Mouse (Mus musculus) inflammation-experienced regulatory T-cells, adult 6 months (primary cell): Measurements from ENCODE around the gene Them4. TPM values are rescaled to one million over a fixed set of nuclear protein-coding genes. Genes with fewer than 3 reads are reported as not detected.

Experiments
- ATAC-seq: one replicate; pipeline ENCODE4 v1.8.0; 2017
- polyA plus RNA-seq, 3 experiments: library from polyadenylated mRNA; unstranded; fragments of 100-300 nt; shearing (Covaris generic); gene quantifications; one replicate each; pipeline ENCODE4 v1.2.1; 2017

Them4 gene
- polyA plus RNA-seq, 3 experiments from 2014 or later: 7.0 to 10.7 (median 9.0) TPM

- ATAC-seq: no peak
Observed at GRCm38 (mm10) chr3:94369709-94370108, 59.8 kb downstream of the Them4 start.

- no peak for ATAC-seq
Observed at GRCm38 (mm10) chr3:94371637-94372036, 61.7 kb downstream of the Them4 start.

GRCm38 (mm10) chr3:94372038-94372437, 62.1 kb downstream of the Them4 start:
- ATAC-seq: no peak

GRCm38 (mm10) chr3:94372641-94373040, 62.8 kb downstream of the Them4 start, which contains the start of gene Rorc:
TSS of gene Rorc (plus strand) at chr3:94372794.
- ATAC-seq: no peak

DNA sequence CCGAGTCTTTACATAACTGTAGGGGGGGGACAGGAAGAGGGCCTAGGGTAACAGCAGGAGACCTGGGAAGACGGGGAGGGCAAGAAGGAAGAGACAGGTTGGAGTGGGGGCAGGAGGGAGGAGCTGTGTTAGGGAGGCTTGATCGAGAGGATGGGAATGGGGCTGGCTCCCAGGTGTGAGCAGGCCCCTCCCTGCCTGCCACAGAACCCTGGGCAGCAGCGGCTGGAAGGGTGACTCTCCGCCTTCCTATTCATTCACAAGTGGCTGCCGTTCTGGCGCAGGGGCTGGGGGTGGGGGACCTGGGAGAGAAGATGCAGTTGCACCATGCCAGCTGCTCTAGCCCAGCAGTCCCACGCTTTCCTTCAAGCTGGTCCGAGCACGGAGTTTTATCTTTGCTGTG, 63.2 kb downstream of the Them4 start:
- no peak for ATAC-seq

DNA sequence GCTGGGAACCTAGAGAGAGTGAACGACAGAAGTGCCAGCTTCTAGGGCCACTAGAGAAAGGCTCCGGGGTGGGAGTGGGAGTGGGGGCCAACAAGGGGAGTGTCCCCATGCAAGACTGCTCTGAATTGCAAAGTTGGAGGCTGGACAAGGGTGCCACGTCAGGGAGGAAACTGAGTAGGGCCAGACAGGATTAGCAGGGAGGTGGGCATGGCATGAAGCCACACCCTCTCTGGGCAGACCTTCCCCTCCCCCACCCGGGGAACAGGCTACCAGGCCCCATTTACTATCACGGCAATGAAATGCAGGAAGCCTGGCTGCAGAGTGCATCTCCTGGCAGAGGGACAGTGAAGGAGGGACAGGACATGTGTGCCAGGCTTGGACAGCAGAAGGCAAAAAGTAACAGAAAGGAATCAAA, 63.7 kb downstream of the Them4 start:
- no peak for ATAC-seq

- no peak for ATAC-seq
Observed at GRCm38 (mm10) chr3:94374636-94375035, 64.7 kb downstream of the Them4 start.

DNA sequence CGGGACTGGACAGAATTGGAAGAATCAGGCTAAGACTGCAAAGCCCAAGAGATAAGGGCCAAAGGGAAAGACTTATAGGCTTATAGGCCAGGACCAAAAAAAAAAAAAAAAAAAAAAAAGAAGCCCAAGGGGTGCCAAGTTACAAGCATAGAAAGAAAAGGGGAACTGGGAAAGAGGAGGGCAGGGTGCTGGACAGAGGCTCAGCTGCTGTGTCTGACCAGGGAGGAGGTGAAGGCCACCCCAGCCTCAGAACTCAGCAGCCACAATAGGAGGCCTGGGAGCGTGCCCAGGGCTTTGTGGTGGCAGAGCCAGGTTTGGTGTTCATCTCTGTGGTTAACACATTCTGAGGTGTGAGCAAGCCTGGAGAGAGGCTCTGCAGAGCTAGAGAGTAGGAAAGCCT, 65.3 kb downstream of the Them4 start:
- no peak for ATAC-seq

DNA sequence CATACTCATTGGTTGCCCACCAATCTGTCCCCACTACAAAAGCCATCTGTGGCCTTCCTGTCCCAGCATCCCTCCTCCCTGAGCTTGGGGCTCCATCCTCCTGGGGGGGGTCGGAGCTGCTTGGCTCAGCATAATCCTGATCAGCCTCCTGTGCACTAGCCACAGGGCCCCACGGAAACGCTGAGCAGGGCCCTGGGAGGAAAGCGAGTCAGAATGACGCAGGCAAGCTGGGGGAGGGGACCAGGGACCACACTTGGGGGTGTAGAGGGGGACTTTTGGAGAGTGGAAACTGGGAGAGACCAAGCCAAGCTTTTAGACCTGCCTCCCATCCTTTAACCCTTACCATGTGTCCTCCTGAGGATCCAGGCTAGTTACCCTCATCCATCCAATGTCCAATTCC, 66.0 kb downstream of the Them4 start:
- no peak for ATAC-seq

- ATAC-seq: peak; percentile 30
Observed at GRCm38 (mm10) chr3:94377028-94377923, 67.4 kb downstream of the Them4 start.

GRCm38 (mm10) chr3:94379831-94380510, 70.1 kb downstream of the Them4 start:
- peak; percentile 58 for ATAC-seq

Other genes starting within 250 kb of the Them4 start
- not detected for gene Gm10697, start 237.4 kb upstream of the Them4 start, polyA plus RNA-seq
- gene Gm10696, start 131.9 kb upstream of the Them4 start, polyA plus RNA-seq: not detected
- not detected for gene Gm5286, start 113.4 kb upstream of the Them4 start, polyA plus RNA-seq
- not detected for gene Gm4778, start 46.1 kb upstream of the Them4 start, polyA plus RNA-seq
- not detected for gene Them5, start 32.0 kb downstream of the Them4 start, polyA plus RNA-seq
- gene C2cd4d, start 52.3 kb downstream of the Them4 start, polyA plus RNA-seq: not detected
- 10 to 100 TPM in 2 of 3 experiments, 1 to 10 TPM in 1; 5.4 to 13.2 (median 13.1) TPM for gene Rorc, start 62.7 kb downstream of the Them4 start, polyA plus RNA-seq
- 1 to 10 TPM in 2 of 3 experiments, under 1 TPM in 1; 0.45 to 2.3 (median 1.5) TPM for gene Lingo4, start 88.4 kb downstream of the Them4 start, polyA plus RNA-seq
- 10 to 100 TPM in 1 of 3 experiments, 1 to 10 TPM in 2; 4.8 to 11.2 (median 7.8) TPM for gene Tdrkh, start 103.2 kb downstream of the Them4 start, polyA plus RNA-seq
- 10 to 100 TPM; 45.9 to 67.0 (median 66.8) TPM for gene Mrpl9, start 133.2 kb downstream of the Them4 start, polyA plus RNA-seq
- 1 to 10 TPM in 2 of 3 experiments, under 1 TPM in 1; 0.75 to 1.2 (median 1.0) TPM for gene Oaz3, start 133.8 kb downstream of the Them4 start, polyA plus RNA-seq
- 1 to 10 TPM in 1 of 3 experiments, under 1 TPM in 2; 0.73 to 1.5 (median 0.87) TPM for gene Celf3, start 168.2 kb downstream of the Them4 start, polyA plus RNA-seq
- not detected for gene Riiad1, start 170.3 kb downstream of the Them4 start, polyA plus RNA-seq